Mouse (Mus musculus) thymus, adult 2 months (tissue): ENCODE measurements around the gene Fbf1. TPM values are rescaled to one million over a fixed set of nuclear protein-coding genes. Genes with fewer than 3 reads are reported as not detected.

Source experiments
- DNase-seq: peaks from one replicate; pipeline ENCODE4 v3.0.0; 2021
- H3K27ac ChIP-seq: fragments of 200-500 bp; 2 replicates; pipeline ENCODE4 v1.5.1; 2012; ENCODE audit warnings: low read length, control low read depth; ENCODE audit not compliant: control insufficient read depth, insufficient read depth
- H3K27me3 ChIP-seq: fragments of 200-500 bp; 2 replicates; pipeline ENCODE4 v1.6.1; 2012; ENCODE audit warnings: mild to moderate bottlenecking, low read length, moderate library complexity, mixed read lengths; ENCODE audit not compliant: control insufficient read depth, insufficient read depth
- H3K36me3 ChIP-seq: fragments of 200-500 bp; 2 replicates; pipeline ENCODE4 v1.6.1; 2012; ENCODE audit warnings: mild to moderate bottlenecking, low read length, moderate library complexity; ENCODE audit not compliant: control insufficient read depth, insufficient read depth
- H3K4me1 ChIP-seq: fragments of 200-500 bp; replicated peaks from 2 replicates; pipeline ENCODE4 v1.6.1; 2012; ENCODE audit warnings: low read length; ENCODE audit not compliant: control insufficient read depth, insufficient read depth
- H3K4me3 ChIP-seq: fragments of 200-500 bp; 2 replicates; pipeline ENCODE4 v1.5.1; 2012; ENCODE audit warnings: mild to moderate bottlenecking, low read length, control low read depth, moderate library complexity; ENCODE audit not compliant: control insufficient read depth, insufficient read depth
- CTCF ChIP-seq: fragments of 200-500 bp; IDR thresholded peaks from 2 replicates; pipeline ENCODE4 v1.5.1; 2012; ENCODE audit warnings: mild to moderate bottlenecking, control low read depth, low read length, moderate library complexity, borderline replicate concordance; ENCODE audit not compliant: control insufficient read depth, poor library complexity, insufficient read depth; ENCODE audit errors: extremely low read depth
- POLR2A ChIP-seq: fragments of 200-500 bp; IDR thresholded peaks from 2 replicates; pipeline ENCODE4 v1.6.1; 2012; ENCODE audit warnings: mild to moderate bottlenecking, low read length, control low read depth, moderate library complexity; ENCODE audit not compliant: control insufficient read depth, poor library complexity, insufficient read depth; ENCODE audit errors: extremely low read depth
- WGBS: fragments of 180-500 bp; shearing (Covaris S2); methylation state at CpG from one replicate; pipeline ENCODE4 v1.1.7; 2018; 5-methylcytosine and 5-hydroxymethylcytosine counted together
- polyA plus RNA-seq: library from polyadenylated mRNA; depleted of rRNA; stranded (reverse); fragments of >200 nt; gene quantifications from 2 replicates; pipeline ENCODE4 v1.2.3, GENCODE M21; 2012

Gene Fbf1
- polyA plus RNA-seq, 1 experiment, result 30.3 TPM

- Histone ChIP-seq H3K27ac (no peak overlapping the region), H3K4me1 (no peaks in the 10 kb centered on the region), H3K4me3 (no peak overlapping the region), H3K36me3 (no peaks in the 10 kb centered on the region), H3K27me3 (no peaks in the 10 kb centered on the region)
- TF ChIP-seq POLR2A (no peak), CTCF (no peak)
- DNase-seq, result no peak
Observed at GRCm38 (mm10) chr11:116117819-116118218, 50.1 kb downstream of the Fbf1 start.

GRCm38 (mm10) chr11:116117241-116117640 is 50.7 kb downstream of the Fbf1 start:
- H3K4me1 ChIP-seq, result no peaks in the 10 kb centered on the region
- TF ChIP-seq POLR2A (no peak), CTCF (no peak)
- H3K36me3 ChIP-seq, result no peaks in the 10 kb centered on the region
- no peak for DNase-seq
- H3K27me3 ChIP-seq, result no peaks in the 10 kb centered on the region
- no peak overlapping the region for H3K27ac ChIP-seq
- 91% methylated on average over 12 of the region's 12 CpGs for WGBS
- H3K4me3 ChIP-seq, result no peak overlapping the region

GRCm38 (mm10) chr11:116111611-116112203 is 56.3 kb downstream of the Fbf1 start:
- H3K36me3 ChIP-seq, result no peaks in the 10 kb centered on the region
- no peak overlapping the region for H3K27ac ChIP-seq
- peaks cover 8% of the 10 kb centered on the region; the same call in 1 of the 2 replicates for H3K4me1 ChIP-seq
- peaks cover 11% of the 10 kb centered on the region; the same call in 1 of the 2 replicates for H3K27me3 ChIP-seq
- WGBS, result 96% methylated on average over 19 of the region's 19 CpGs
- TF ChIP-seq POLR2A (no peak), CTCF (no peak)
- DNase-seq, result no peak
- H3K4me3 ChIP-seq, result no peak overlapping the region

- 94% methylated on average over 4 of the region's 4 CpGs for WGBS
- H3K27ac ChIP-seq, result no peak overlapping the region
Observed at GRCm38 (mm10) chr11:116111067-116111466, 56.9 kb downstream of the Fbf1 start.

GRCm38 (mm10) chr11:116110540-116110939 is 57.4 kb downstream of the Fbf1 start:
- peaks cover 8% of the 10 kb centered on the region; the same call in 1 of the 2 replicates for H3K4me1 ChIP-seq

More at GRCm38 (mm10) chr11:116111067-116111466, 56.9 kb downstream of the Fbf1 start:
- no peak for TF ChIP-seq CTCF
- TF ChIP-seq POLR2A, result no peak
- no peak for DNase-seq
- H3K27me3 ChIP-seq, result peaks cover 11% of the 10 kb centered on the region; the same call in 1 of the 2 replicates
- H3K4me3 ChIP-seq, result no peak overlapping the region
- H3K36me3 ChIP-seq, result no peaks in the 10 kb centered on the region
- peaks cover 8% of the 10 kb centered on the region; the same call in 1 of the 2 replicates for H3K4me1 ChIP-seq

GRCm38 (mm10) chr11:116110131-116110530 is 57.8 kb downstream of the Fbf1 start:
- Histone ChIP-seq H3K27ac (no peak overlapping the region), H3K36me3 (no peaks in the 10 kb centered on the region), H3K4me3 (peak overlapping the region; percentile 33), H3K4me1 (peaks cover 8% of the 10 kb centered on the region; the same call in 1 of the 2 replicates), H3K27me3 (peaks cover 11% of the 10 kb centered on the region; the same call in 1 of the 2 replicates)
- WGBS, result 5% methylated on average over 35 of the region's 35 CpGs
- no peak for DNase-seq
- TF ChIP-seq POLR2A (no peak), CTCF (no peak)

More at GRCm38 (mm10) chr11:116110540-116110939, 57.4 kb downstream of the Fbf1 start:
- Histone ChIP-seq H3K27ac (no peak overlapping the region), H3K36me3 (no peaks in the 10 kb centered on the region), H3K4me3 (peak overlapping the region; percentile 33), H3K27me3 (peaks cover 11% of the 10 kb centered on the region; the same call in 1 of the 2 replicates)
- TF ChIP-seq POLR2A (no peak), CTCF (no peak)
- no peak for DNase-seq
- 26% methylated on average over 10 of the region's 10 CpGs for WGBS

GRCm38 (mm10) chr11:116109441-116110081 is 58.4 kb downstream of the Fbf1 start:
- H3K4me1 ChIP-seq, result peaks cover 8% of the 10 kb centered on the region; the same call in 1 of the 2 replicates

More at GRCm38 (mm10) chr11:116109441-116110081, 58.4 kb downstream of the Fbf1 start:
- H3K4me3 ChIP-seq, result peak overlapping the region; percentile 33
- WGBS, result 2% methylated on average over 70 of the region's 70 CpGs
- TF ChIP-seq CTCF (no peak), POLR2A (no peak)
- DNase-seq, result no peak
- no peak overlapping the region for H3K27ac ChIP-seq
- no peaks in the 10 kb centered on the region for H3K36me3 ChIP-seq
- peaks cover 11% of the 10 kb centered on the region; the same call in 1 of the 2 replicates for H3K27me3 ChIP-seq
